Mouse (Mus musculus) MEL (cell line): ENCODE data around the gene Phf21b. TPM values are rescaled to one million over a fixed set of nuclear protein-coding genes. Genes with fewer than 3 reads are reported as not detected.

Experiments
- DNase-seq: peaks from one replicate; pipeline ENCODE4 v3.0.0; 2011; ENCODE audit warnings: low read depth, low spot score
- H3K27ac ChIP-seq: 2 replicates; pipeline ENCODE4 v1.5.1; 2012; ENCODE audit warnings: low read depth, mild to moderate bottlenecking, control low read depth, low read length, moderate library complexity; ENCODE audit not compliant: control insufficient read depth
- H3K27me3 ChIP-seq, 2 experiments: fragments of 150-350 bp in 1 of 2; sonication (generic) in 1 of 2; 2 replicates each; pipeline ENCODE4 v1.6.1; 2012; ENCODE audit warnings: low read length in 2 of 2, mild to moderate bottlenecking in 2 of 2, improper control_type of control experiment in 1 of 2, moderate library complexity in 1 of 2; ENCODE audit not compliant: insufficient read depth in 2 of 2, control insufficient read depth in 1 of 2
- H3K36me3 ChIP-seq, 2 experiments: 2 replicates each; pipeline ENCODE4 v1.6.1; 2012 to 2014; ENCODE audit warnings: low read length in 2 of 2, improper control_type of control experiment in 1 of 2, inconsistent platforms in 1 of 2, mild to moderate bottlenecking in 1 of 2; ENCODE audit not compliant: insufficient read depth in 2 of 2, control insufficient read depth in 1 of 2
- H3K4me1 ChIP-seq, 2 experiments: fragments of 150-350 bp in 1 of 2; sonication (generic) in 1 of 2; 2 replicates each; pipeline ENCODE4 v1.6.1; 2012; ENCODE audit warnings: low read length in 2 of 2, improper control_type of control experiment in 1 of 2, mild to moderate bottlenecking in 1 of 2; ENCODE audit not compliant: insufficient read depth in 2 of 2, control insufficient read depth in 1 of 2
- H3K4me3 ChIP-seq, 2 experiments: fragments of 150-350 bp in 1 of 2; sonication (generic) in 1 of 2; 2 replicates each; pipeline ENCODE4 v1.5.1; 2012; ENCODE audit warnings: low read depth in 2 of 2, low read length in 2 of 2, mild to moderate bottlenecking in 2 of 2, moderate library complexity in 2 of 2, control low read depth in 1 of 2, improper control_type of control experiment in 1 of 2; ENCODE audit not compliant: control insufficient read depth in 1 of 2, insufficient read depth in 1 of 2
- H3K79me2 ChIP-seq: 2 replicates; pipeline ENCODE4 v1.6.1; 2012; ENCODE audit warnings: mild to moderate bottlenecking, low read length, moderate library complexity; ENCODE audit not compliant: control insufficient read depth, poor library complexity, insufficient read depth
- H3K9ac ChIP-seq: 2 replicates; pipeline ENCODE4 v1.6.1; 2012; ENCODE audit warnings: low read depth, mild to moderate bottlenecking, control low read depth, low read length, moderate library complexity; ENCODE audit not compliant: control insufficient read depth, poor library complexity, severe bottlenecking
- H3K9me3 ChIP-seq: fragments of 150-350 bp; sonication (generic); replicated peaks from 2 replicates; pipeline ENCODE4 v1.6.1; 2012; ENCODE audit warnings: mild to moderate bottlenecking, low read length, improper control_type of control experiment, moderate library complexity; ENCODE audit not compliant: insufficient read depth
- BHLHE40 ChIP-seq: IDR thresholded peaks from 2 replicates; pipeline ENCODE4 v1.6.1; 2012; ENCODE audit warnings: low read depth, mild to moderate bottlenecking, inconsistent platforms, low read length, improper control_type of control experiment, borderline replicate concordance
- E2F4 ChIP-seq: IDR thresholded peaks from 2 replicates; pipeline ENCODE4 v1.6.1; 2011; ENCODE audit warnings: low read depth, low read length, improper control_type of control experiment, borderline replicate concordance
- EP300 ChIP-seq, 2 experiments: IDR thresholded peaks; 2 replicates each; pipeline ENCODE4 v1.6.1; 2011; ENCODE audit warnings: improper control_type of control experiment in 2 of 2, low read length in 2 of 2, low read depth in 1 of 2, mild to moderate bottlenecking in 1 of 2
- HCFC1 ChIP-seq: IDR thresholded peaks from 2 replicates; pipeline ENCODE4 v1.6.1; 2012; ENCODE audit warnings: low read depth, mild to moderate bottlenecking, inconsistent platforms, low read length, improper control_type of control experiment, moderate library complexity
- JUND ChIP-seq: IDR thresholded peaks from 2 replicates; pipeline ENCODE4 v1.6.1; 2011; ENCODE audit warnings: low read depth, mild to moderate bottlenecking, improper control_type of control experiment, low read length
- KAT2A ChIP-seq: conservative IDR thresholded peaks from 2 replicates; pipeline ENCODE4 v1.6.1; 2012; ENCODE audit warnings: low read depth, low read length, improper control_type of control experiment, inconsistent platforms
- MXI1 ChIP-seq: IDR thresholded peaks from 2 replicates; pipeline ENCODE4 v1.6.1; 2011; ENCODE audit warnings: mild to moderate bottlenecking, low read depth, low read length, improper control_type of control experiment
- MYB ChIP-seq: IDR thresholded peaks from 2 replicates; pipeline ENCODE4 v1.6.1; 2011; ENCODE audit warnings: mild to moderate bottlenecking, low read depth, low read length, improper control_type of control experiment
- MYC ChIP-seq: IDR thresholded peaks from 2 replicates; pipeline ENCODE4 v1.6.1; 2011; ENCODE audit warnings: low read depth, mild to moderate bottlenecking, low read length, improper control_type of control experiment, moderate library complexity
- NRF1 ChIP-seq: IDR thresholded peaks from 2 replicates; pipeline ENCODE4 v1.6.1; 2014; ENCODE audit warnings: low read depth, mild to moderate bottlenecking, inconsistent platforms, low read length, improper control_type of control experiment, moderate library complexity; ENCODE audit not compliant: poor library complexity, insufficient read depth, severe bottlenecking
- POLR2AphosphoS2 ChIP-seq: IDR thresholded peaks from 2 replicates; pipeline ENCODE4 v1.6.1; 2011; ENCODE audit warnings: low read length, improper control_type of control experiment
- POLR2AphosphoS5 ChIP-seq: IDR thresholded peaks from 2 replicates; pipeline ENCODE4 v1.6.1; 2012; ENCODE audit warnings: low read depth, borderline replicate concordance, mild to moderate bottlenecking, inconsistent platforms, low read length, moderate library complexity, mixed read lengths
- RAD21 ChIP-seq: IDR thresholded peaks from 2 replicates; pipeline ENCODE4 v1.6.1; 2011; ENCODE audit warnings: mild to moderate bottlenecking, low read depth, low read length, improper control_type of control experiment
- RCOR1 ChIP-seq: IDR thresholded peaks from 2 replicates; pipeline ENCODE4 v1.6.1; 2012; ENCODE audit warnings: low read depth, mild to moderate bottlenecking, inconsistent platforms, low read length, improper control_type of control experiment
- TBP ChIP-seq: IDR thresholded peaks from 2 replicates; pipeline ENCODE4 v1.8.0; 2011; ENCODE audit warnings: low read depth, low read length, improper control_type of control experiment
- TCF12 ChIP-seq: IDR thresholded peaks from 2 replicates; pipeline ENCODE4 v1.6.1; 2014; ENCODE audit warnings: low read depth, mild to moderate bottlenecking, inconsistent platforms, low read length, improper control_type of control experiment, moderate library complexity
- USF2 ChIP-seq, 2 experiments: IDR thresholded peaks; 2 replicates each; pipeline ENCODE4 v1.6.1; 2011 to 2012; ENCODE audit warnings: improper control_type of control experiment in 2 of 2, low read length in 2 of 2, borderline replicate concordance in 1 of 2, inconsistent platforms in 1 of 2, low read depth in 1 of 2, mild to moderate bottlenecking in 1 of 2; ENCODE audit not compliant: insufficient read depth in 1 of 2
- ZKSCAN1 ChIP-seq: IDR thresholded peaks from 2 replicates; pipeline ENCODE4 v1.6.1; 2012; ENCODE audit warnings: low read depth, mild to moderate bottlenecking, inconsistent platforms, low read length, improper control_type of control experiment, moderate library complexity
- ZNF384 ChIP-seq: IDR thresholded peaks from 2 replicates; pipeline ENCODE4 v1.6.1; 2012; ENCODE audit warnings: low read depth, mild to moderate bottlenecking, inconsistent platforms, low read length, improper control_type of control experiment
- polyA plus RNA-seq, 2 experiments: library from polyadenylated mRNA; stranded (reverse) in 1 of 2; unstranded in 1 of 2; fragments of >175 nt in 1 of 2; fragments of >200 nt in 1 of 2; gene quantifications; 2 replicates each; pipeline versions ENCODE4 v1.2.1 to v1.2.4; 2012; ENCODE audit warnings: low replicate concordance in 2 of 2, low read depth in 1 of 2; ENCODE audit not compliant: insufficient read length in 2 of 2, insufficient read depth in 1 of 2, missing spikeins in 1 of 2
- total RNA-seq: library from RNA; depleted of rRNA; stranded (reverse); fragments of 300-350 nt; gene quantifications from 2 replicates; pipeline ENCODE4 v1.2.3, GENCODE M21; 2012

The Phf21b gene
- total and polyA plus RNA-seq, 3 experiments = 4.7 to 14.7 TPM; not detected in 1

DNA sequence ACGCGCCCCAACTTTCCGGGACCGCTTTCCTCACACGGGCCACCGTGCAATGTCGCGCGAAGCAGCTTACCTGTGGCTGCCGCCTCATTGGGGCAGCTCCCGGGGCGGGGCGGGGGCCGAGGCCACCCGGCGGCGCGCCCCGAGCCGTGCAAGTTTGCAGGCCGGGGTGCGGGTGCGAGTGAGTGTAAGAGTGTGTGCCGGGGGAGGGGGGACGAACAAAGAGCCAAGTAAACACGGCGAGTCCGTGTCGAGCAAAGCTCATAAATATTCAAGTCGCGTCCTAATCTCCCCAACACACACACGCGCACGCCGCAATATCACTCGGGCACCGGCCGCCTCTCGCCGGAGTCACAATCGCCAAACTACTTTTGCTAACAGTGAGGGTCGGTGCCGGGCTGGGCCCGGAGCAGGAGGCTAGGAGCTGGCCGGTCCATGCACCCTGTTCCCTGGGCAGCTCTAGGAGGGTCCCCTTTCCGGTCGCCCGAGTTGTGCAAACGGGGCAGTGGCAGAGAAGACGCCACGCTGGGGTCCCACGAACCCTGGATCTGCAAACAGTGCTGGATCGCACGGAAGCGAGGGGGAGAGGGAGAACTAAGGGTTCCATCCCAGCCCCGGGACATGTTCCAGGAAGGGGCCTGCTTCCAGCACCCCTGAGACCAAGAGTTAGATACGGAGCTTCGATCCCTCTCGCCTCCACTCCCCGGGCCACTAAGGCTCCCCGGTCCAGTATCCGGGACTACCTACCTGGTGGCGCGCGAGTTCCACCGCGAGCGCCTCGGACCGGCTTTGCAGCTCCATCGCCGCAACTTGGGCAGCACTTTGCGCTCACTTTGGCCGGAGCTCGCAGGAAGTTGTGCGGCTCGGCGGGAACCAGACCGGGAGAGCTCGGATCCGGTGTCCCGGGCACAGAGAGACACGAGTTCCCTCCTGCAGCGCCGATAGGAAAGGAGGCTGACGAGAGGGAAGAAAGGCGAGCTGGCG lies 638 bp downstream of the Phf21b start (continued):
- TF ChIP-seq E2F4 (no peak), NRF1 (no peak; the same call in 1 of the 2 replicates)
- TF ChIP-seq, all 39 proteins: peak for 6

DNA sequence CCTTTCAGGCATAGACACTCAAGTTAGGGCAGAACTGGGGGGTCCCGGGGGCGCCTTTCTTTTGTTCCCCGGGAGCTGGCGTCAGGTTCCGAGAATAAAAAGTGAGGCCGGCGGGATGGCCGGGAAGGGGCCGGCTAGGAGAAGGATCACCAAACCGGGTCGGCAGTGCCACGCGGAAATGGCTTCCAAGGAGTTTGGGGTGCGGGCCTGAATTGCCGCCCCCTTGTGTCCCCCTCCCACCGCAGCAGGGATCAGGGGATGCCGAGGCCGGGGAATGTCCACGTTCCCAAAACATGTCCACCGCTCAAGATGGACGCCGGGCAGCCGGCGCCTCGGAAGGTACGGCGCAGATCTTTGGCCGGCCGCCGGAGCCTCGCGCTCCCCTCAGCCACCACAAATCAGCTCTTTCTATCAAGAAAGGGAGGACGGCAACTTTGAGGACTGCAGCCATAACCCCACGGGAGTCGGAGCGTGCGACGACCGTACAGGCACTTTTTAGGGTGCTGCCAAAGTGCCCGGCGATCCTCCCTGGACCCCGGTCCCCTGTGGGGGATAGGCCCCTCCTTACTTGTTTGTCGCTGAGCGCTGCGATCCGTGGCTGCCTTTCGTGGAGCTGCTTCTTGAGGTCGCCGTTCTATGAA lies 1.6 kb downstream of the Phf21b start:
- TF ChIP-seq MYC (no peak), TCF12 (no peak), RAD21 (no peak), E2F4 (no peak), RCOR1 (no peak), EP300 (IDR thresholded peaks at IDR 0.05; ENCODE audit: low read depth in 1 of 2, low read length in 2 of 2) (no peak), KAT2A (no peak), USF2 (IDR thresholded peaks at IDR 0.05; ENCODE audit: borderline replicate concordance in 1 of 2, insufficient read depth in 1 of 2, low read depth in 1 of 2, low read length in 2 of 2) (no peak), MXI1 (no peak), ZKSCAN1 (no peak), POLR2AphosphoS2 (no peak)
- Histone ChIP-seq H3K27ac (no peak overlapping the region), H3K4me1 (peaks cover 0 to 4% of the 10 kb centered on the region in 2 experiments; a peak in 2 of 4 replicates), H3K4me3 (no peak overlapping the region), H3K79me2 (peaks cover 17% of the 10 kb centered on the region), H3K9ac (no peak overlapping the region), H3K27me3 (no peaks in the 10 kb centered on the region), H3K9me3 (no peaks in the 10 kb centered on the region), H3K36me3 (0 out of 4 replicates have a peak, but pooled peaks cover 0 to 3% of the 10 kb centered on the region in 2 experiments)
- DNase-seq = no peak

DNA sequence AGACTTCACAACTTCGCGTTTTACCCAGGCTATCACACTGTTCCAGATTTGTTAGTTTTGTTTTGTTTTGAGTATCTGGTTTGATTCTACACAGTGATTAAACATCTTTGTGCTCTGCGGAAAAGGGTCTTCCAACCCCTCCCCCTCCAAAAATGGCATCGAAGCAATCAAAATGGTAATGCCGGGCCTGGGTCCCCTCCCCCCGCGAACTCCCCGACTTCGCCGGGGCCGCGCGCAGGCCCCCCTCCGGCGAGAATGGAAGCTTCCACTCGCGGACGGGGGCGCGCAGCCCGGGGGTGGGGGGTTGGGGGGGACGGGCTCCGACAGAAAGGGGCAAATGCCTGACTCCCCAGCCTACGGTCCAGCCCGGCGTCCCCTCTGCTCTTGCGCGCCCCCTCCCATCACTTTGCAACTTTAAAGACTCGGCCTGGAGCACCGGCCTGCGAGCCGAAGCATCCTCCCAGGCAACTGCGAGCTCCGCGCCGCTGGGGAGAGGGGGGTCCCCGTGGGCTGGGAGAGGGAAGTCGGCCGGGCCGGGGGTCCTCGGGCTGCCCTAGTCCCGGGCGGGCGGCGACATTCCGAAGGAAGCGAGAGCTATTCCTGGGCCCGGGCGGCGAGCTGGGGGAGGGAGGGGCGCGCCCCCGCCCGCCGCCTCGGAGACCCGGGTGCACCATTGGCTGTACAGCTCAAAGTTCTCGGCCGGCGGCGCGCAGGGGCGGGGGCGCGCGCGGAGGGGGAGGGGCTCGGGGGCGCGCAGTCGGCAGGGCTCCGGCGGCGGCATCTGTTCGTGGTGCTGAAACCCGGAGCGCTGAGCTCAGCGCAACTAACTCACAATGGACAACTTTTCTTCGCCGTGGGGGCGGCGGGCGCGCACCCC lies 2.4 kb downstream of the Phf21b start:
- TF ChIP-seq JUND (no peak), TBP (no peak), BHLHE40 (no peak), HCFC1 (no peak), MYB (no peak), POLR2AphosphoS5 (no peak), E2F4 (no peak), RCOR1 (no peak), NRF1 (no peak), ZNF384 (no peak)
- H3K4me3 ChIP-seq = no peak overlapping the region
- DNase-seq = no peak
- no peaks in the 10 kb centered on the region for H3K9me3 ChIP-seq
- 0 out of 4 replicates have a peak, but pooled peaks cover 0 to 3% of the 10 kb centered on the region in 2 experiments for H3K36me3 ChIP-seq
- H3K27ac ChIP-seq = no peak overlapping the region
- no peaks in the 10 kb centered on the region for H3K27me3 ChIP-seq
- H3K9ac ChIP-seq = no peak overlapping the region
- H3K4me1 ChIP-seq = peaks cover 0 to 4% of the 10 kb centered on the region in 2 experiments; a peak in 2 of 4 replicates
- H3K79me2 ChIP-seq = peaks cover 17% of the 10 kb centered on the region
